Mouse (Mus musculus): Measurements from ENCODE around the gene Auts2.

Gene Auts2

DNA sequence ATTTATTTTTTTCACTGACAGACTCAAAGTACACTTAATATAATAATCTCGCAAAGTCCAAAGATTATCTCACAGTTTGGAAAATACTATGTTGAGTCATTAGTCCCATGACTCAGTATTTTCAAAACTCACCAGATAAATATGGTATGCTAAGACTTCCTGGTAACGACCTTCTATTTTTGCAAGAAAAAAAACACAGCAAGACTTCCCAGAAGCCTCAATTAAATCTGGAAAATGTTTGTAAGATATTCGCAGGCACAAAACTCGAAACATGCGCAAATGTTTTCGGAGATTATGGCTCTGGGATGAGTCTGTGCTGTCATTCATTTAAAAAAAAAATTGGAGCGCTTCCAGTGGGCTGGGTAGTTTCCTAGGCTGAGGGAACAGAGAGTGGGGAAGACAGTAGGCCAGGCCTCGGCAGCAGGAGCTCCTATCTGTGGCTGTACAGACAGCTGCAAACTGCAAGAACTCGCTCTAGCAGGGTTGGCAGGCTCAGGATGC is 728.6 kb downstream of the Auts2 start:
- in situ Hi-C loops (cut with MboI; ENCODE audit: low sequenced_read_pairs) = no loop called here

GRCm38 (mm10) chr5:131813952-131814502 is 729.1 kb downstream of the Auts2 start:
- in situ Hi-C loops (cut with MboI; ENCODE audit: low sequenced_read_pairs) = no loop called here

DNA sequence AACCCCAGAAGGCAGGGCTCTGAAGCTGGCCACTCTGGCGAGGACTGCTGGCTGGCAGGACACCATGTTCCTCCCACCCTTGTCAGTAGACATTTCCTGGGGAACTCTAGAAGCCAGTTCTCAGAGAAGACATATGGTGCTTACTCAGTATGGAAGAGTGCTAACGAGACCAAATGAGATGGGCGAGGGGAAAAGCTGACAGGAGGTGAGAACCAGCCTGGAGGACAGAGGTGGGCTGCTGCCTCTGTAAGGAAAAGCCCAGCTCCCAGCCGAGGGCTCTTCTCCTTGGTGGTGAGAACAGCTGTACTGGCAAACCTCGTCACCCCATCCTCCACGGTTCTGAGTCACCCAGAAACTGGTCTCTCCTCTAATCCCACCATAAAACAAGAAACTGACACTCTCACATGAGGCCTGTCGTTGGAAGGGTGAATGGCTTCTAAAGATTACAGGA is 729.8 kb downstream of the Auts2 start:
- in situ Hi-C loops (cut with MboI; ENCODE audit: low sequenced_read_pairs) = no loop called here

DNA sequence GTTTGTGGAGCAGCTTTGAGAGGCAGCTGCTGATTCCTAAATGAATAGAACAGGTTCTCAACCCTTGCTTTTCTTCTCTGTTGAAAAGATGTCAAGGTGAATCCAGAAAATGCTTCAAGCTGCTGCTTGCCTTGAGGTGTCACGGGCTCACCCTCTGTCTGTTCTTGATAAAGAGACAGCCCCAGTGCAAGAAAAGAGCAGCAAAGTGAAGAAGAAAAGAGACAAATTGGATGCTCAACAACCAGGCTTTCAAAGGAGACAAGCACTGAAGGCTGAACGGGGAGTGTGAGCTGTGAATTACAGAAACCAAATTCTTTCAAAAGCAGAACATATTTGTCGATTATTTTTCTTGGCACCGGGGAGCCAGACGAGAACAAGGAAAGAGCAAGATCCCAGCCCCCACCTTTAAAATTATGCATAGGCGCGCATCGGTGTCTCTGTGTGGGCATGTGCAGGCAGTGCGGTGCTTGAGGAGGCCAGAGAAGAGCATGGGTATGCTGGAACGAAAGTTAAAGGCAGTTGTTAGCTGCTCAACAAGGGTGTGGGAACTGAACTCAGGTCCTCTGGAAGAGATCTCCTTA is 730.6 kb downstream of the Auts2 start:
- in situ Hi-C loops (cut with MboI; ENCODE audit: low sequenced_read_pairs) = no loop called here

- in situ Hi-C loops (cut with MboI; ENCODE audit: low sequenced_read_pairs) = no loop called here
Observed at GRCm38 (mm10) chr5:131806350-131806749, 736.8 kb downstream of the Auts2 start.

DNA sequence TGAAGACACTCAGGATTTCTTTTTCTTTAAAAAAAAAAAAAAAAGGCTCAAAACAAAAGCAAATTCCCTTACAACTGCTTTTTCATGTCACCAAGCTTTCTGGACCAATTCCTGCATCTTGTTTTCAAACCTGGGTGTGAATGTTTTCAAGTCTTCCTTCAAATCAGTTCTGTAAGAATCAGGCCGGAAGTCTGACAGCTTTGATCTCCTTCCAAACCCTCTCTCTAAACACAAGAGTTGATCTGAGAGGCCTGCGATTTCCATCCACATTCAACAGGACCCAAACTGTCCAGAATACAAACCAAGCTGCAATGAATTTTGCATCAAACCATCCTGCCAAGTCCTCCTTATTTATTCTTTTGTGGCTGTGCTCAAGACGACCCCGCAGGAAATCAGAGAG is 737.9 kb downstream of the Auts2 start:
- in situ Hi-C loops (cut with MboI; ENCODE audit: low sequenced_read_pairs) = no loop called here

DNA sequence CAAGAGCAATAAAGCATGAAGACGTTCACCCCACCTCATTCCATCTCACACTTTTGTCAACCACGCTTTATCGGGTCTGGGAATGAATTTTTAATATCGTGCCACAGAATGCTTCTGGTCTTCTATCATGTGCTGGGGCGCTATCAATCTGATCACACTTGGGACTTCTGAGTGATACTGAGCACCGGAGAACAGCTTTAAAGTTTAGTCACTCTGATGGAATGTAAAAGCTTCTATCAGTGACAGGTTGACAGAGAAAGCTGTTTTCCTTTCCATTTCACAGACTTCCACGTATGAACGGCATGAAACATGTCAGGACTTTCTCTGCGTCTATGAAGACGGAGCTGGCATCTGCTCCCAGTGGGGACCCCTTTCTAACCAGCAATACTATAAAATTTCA is 739.5 kb downstream of the Auts2 start:
- in situ Hi-C loops (cut with MboI; ENCODE audit: low sequenced_read_pairs) = no loop called here

GRCm38 (mm10) chr5:131802340-131803036 is 740.7 kb downstream of the Auts2 start:
- in situ Hi-C loops (cut with MboI; ENCODE audit: low sequenced_read_pairs) = no loop called here

DNA sequence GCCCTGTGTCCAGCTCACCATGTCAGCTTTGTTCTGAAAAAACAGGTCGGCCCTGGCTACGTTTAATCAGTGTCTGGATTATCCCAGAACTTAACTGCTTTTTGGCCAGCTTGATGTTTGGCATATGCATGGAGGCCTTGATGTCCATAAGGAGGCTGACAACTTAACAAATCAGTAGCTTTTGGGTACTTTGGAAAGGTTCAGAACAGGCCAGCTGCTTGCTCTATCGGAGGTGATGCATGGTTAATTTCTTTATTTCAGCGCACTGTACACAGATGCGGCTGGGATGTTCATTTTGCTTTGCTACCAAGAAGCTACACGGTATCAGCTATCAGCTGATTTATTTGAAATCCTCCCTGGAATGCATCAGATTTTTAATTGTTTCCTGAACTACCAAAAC is 741.2 kb downstream of the Auts2 start:
- in situ Hi-C loops (cut with MboI; ENCODE audit: low sequenced_read_pairs) = no loop called here

- in situ Hi-C loops (cut with MboI; ENCODE audit: low sequenced_read_pairs) = no loop called here
Observed at GRCm38 (mm10) chr5:131798373-131798772, 744.8 kb downstream of the Auts2 start.

DNA sequence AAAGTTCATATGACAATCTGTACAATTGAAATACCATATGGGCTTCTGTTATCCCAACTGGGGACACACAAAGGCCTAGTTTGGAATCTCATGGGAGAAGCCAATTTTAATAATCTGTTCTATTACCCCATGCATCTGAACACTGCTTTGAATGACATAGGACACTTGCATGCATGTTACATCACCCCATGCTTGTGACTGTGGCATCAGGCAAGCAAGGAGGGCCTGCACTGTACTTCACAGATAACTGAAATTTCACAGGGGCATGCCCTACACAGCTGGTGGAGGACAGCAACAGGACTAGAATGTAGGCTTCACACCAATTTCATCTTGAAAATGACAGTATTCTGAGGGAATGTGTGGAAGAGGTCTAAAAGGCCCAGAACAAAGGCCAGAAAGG is 746.1 kb downstream of the Auts2 start:
- in situ Hi-C loops (cut with MboI; ENCODE audit: low sequenced_read_pairs) = no loop called here

DNA sequence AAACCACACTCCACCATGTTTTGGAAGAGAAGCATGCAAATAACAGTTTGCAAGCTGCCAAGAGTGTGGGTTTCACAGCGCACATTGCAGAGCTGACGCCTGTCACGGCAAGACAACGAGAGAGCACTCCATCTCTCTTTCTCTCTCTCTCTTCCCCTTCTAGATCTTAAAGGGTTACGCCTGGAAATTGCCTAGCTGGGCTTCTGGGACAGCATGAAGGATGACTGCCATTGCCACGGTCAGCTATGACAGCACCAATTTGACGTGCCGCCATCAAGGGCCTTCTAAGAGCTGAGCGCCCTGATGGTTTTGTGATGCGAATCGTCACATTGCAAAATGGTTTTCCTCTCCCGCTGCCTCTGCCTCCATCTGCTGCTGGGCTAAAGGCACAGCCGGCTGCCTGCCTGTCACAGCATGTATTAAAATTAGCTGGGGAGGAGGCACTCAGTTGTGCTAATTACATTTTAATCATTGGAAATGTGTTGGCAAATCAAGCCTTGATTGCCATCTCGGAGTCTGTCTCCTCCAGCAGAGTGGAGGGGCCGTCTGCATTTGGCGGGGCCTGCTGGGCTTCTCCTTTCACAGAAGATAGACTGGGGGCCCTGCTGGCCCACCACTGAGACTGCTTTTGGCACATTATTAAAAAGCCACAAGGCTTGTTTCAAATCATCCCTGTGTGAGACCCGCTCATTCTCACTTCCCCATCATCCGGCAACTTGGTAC is 748.6 kb downstream of the Auts2 start:
- in situ Hi-C loops (cut with MboI; ENCODE audit: low sequenced_read_pairs) = no loop called here

DNA sequence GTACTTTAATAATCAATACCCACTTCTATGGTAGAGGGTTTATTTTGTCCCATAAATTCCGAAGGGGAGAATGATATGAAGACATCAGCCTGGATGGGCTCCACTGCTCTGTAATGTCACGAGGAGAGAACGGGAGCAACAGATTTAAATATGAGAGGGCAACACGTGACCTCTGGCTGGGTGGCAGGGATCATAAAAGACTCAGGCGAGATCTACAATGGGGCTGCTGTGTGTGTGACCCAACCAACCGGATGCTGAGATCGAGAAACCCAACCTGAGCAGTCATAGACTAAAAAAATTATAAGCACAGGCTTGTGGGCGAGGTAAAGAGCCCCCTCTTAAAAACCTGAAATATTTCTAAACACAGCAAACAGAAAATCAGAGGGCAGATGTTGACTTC is 753.5 kb downstream of the Auts2 start:
- in situ Hi-C loops (cut with MboI; ENCODE audit: low sequenced_read_pairs) = no loop called here

GRCm38 (mm10) chr5:131788008-131788407 is 755.1 kb downstream of the Auts2 start:
- in situ Hi-C loops (cut with MboI; ENCODE audit: low sequenced_read_pairs) = no loop called here

DNA sequence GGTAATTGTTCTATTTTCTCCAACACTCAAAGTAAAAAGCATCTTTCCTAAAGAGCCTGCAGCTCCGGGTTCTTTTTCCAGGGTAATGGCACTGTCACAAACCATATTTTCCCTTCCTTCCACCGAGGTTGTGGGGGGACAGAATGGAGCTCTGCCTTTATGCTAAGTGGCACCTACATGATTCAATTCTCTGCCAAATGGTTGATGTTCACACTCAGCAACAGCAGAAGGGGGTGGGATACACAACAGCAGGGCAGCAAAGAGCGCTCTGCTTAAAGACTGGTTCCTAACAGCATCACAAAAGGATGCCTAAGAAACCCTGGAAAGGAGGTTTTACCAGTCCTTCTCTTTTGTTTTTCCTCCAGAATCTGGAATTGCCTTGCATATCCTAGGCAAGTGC is 759.9 kb downstream of the Auts2 start:
- in situ Hi-C loops (cut with MboI; ENCODE audit: low sequenced_read_pairs) = no loop called here

DNA sequence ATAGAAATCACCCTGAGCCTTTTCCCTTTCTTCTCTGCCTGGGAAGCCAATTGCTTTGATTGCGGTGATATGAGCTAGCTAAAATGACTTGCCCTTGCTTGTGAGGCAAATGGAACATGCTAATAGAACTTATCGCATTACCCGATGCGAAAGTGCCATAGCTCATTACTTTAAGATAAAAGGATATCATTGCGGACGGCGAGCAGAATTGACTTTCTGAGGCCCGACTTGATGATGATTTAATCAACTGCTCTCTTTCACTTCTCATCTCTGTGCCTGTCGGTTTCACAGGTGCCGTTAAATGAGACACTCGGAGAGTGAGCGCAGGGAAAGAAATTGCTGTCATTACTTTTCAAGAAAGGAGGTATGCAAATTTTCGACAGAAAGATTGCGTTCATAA is 762.1 kb downstream of the Auts2 start:
- in situ Hi-C loops (cut with MboI; ENCODE audit: low sequenced_read_pairs) = no loop called here

- in situ Hi-C loops (cut with MboI; ENCODE audit: low sequenced_read_pairs) = no loop called here
Observed at GRCm38 (mm10) chr5:131779171-131779570, 764.0 kb downstream of the Auts2 start.

- in situ Hi-C loops (cut with MboI; ENCODE audit: low sequenced_read_pairs) = no loop called here
Observed at GRCm38 (mm10) chr5:131775672-131776071, 767.5 kb downstream of the Auts2 start.

DNA sequence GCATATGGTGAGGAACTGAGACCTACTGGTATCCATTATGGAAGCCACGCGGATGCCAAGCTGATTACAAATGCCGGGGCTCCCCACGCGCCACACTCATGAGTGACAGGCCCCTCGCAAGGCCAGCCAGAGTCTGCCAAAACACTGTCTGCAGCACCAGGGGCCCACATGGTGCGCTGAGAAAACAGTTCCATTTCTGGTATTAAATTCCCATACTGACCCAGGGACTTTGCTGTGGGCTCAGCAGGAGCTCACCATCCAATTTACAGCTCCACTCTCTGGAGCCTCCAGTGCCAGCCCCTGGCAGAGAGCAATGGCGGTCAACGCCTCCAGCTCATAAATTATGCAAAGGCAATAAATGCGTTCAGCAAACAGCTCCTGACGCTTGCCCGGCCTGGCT is 767.9 kb downstream of the Auts2 start:
- in situ Hi-C loops (cut with MboI; ENCODE audit: low sequenced_read_pairs) = no loop called here

DNA sequence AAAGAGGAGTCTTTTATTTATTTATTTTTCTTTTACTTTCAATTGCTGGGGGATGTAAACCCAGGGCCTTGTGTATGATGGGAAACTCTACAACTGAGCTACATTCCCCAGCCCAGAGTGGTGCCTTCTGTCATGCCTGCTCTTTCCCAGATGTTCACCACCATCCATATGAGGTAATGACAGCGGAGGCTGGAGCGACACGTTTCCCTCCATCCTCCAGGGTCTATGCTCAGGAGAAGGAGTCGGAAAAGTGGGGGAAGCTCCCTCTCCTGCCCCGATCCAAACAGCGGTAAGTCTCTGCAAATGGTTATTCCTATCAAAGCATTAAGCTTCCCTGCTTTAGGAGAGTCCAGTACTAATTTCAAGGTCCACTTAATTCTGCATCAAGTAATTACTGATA is 768.4 kb downstream of the Auts2 start:
- in situ Hi-C loops (cut with MboI; ENCODE audit: low sequenced_read_pairs) = no loop called here

- in situ Hi-C loops (cut with MboI; ENCODE audit: low sequenced_read_pairs) = no loop called here
Observed at GRCm38 (mm10) chr5:131772616-131773015, 770.5 kb downstream of the Auts2 start.

DNA sequence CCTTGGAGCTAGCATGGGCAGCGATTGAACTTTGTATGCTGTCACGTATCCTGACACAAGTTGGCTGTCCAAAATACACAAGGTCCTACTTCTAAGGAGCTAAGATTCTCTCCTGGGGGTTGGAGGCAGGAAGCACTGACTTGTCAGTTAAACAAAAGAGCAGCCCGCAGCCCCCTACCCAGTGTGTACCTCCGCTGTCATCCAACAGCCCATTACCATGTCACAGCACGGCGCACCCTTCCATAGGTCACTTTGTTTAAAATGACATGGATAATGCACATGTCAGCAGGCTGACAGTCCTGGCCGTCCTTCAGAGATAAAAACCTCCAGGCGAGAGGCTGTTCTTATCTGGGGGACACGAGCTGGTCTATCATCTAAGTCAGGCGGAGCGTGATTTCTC is 773.9 kb downstream of the Auts2 start:
- in situ Hi-C loops (cut with MboI; ENCODE audit: low sequenced_read_pairs) = no loop called here

Data from CH12F3 (cell line).